Mouse (Mus musculus) urinary bladder, postnatal 36 days (tissue): ENCODE measurements around the gene Lsm14b.

Source experiments
- DNase-seq, 2 experiments: peaks; one replicate each; pipeline ENCODE4 v3.0.0; 2022; ENCODE audit warnings: low spot score in 2 of 2, mixed read lengths in 1 of 2

The Lsm14b gene

GRCm38 (mm10) chr2:180024401-180025098 lies at the start of gene Lsm14b:
Lsm14b (plus strand) TSS chr2:180024987.
- DNase-seq = peak; percentile 97 to 99

GRCm38 (mm10) chr2:179975851-179976250 lies 48.9 kb upstream of the Lsm14b start:
- DNase-seq = no peak

- no peak for DNase-seq
Measured at GRCm38 (mm10) chr2:179976295-179976627, 48.5 kb upstream of the Lsm14b start.

- DNase-seq = peak; percentile 85 to 86
Measured at GRCm38 (mm10) chr2:179976628-179977343, 48.0 kb upstream of the Lsm14b start, which contains the start of gene Taf4. Taf4 (minus strand) TSS chr2:179976646.

- DNase-seq = no peak
Measured at GRCm38 (mm10) chr2:179977344-179978025, 47.3 kb upstream of the Lsm14b start.

- no peak for DNase-seq
Measured at GRCm38 (mm10) chr2:179978250-179978649, 46.5 kb upstream of the Lsm14b start.

- DNase-seq = peak; percentile 50 to 65
Measured at GRCm38 (mm10) chr2:179979836-179980235, 45.0 kb upstream of the Lsm14b start.

GRCm38 (mm10) chr2:179980616-179981015 lies 44.2 kb upstream of the Lsm14b start:
- no peak for DNase-seq

GRCm38 (mm10) chr2:179982715-179983114 lies 42.1 kb upstream of the Lsm14b start:
- DNase-seq = no peak

GRCm38 (mm10) chr2:179984830-179985229 lies 40.0 kb upstream of the Lsm14b start:
- no peak for DNase-seq

- DNase-seq = no peak
Measured at GRCm38 (mm10) chr2:179985695-179986094, 39.1 kb upstream of the Lsm14b start.

- DNase-seq = no peak
Measured at GRCm38 (mm10) chr2:179986437-179987022, 38.3 kb upstream of the Lsm14b start.

GRCm38 (mm10) chr2:179989098-179989497 lies 35.7 kb upstream of the Lsm14b start:
- DNase-seq = no peak

- no peak for DNase-seq
Measured at GRCm38 (mm10) chr2:179993071-179993470, 31.7 kb upstream of the Lsm14b start.

GRCm38 (mm10) chr2:179998431-179998830 lies 26.4 kb upstream of the Lsm14b start:
- DNase-seq = no peak

- no peak for DNase-seq
Measured at GRCm38 (mm10) chr2:180001635-180002034, 23.2 kb upstream of the Lsm14b start.

- no peak for DNase-seq
Measured at GRCm38 (mm10) chr2:180005656-180006351, 19.0 kb upstream of the Lsm14b start.

- no peak for DNase-seq
Measured at GRCm38 (mm10) chr2:180006352-180007017, 18.3 kb upstream of the Lsm14b start.

GRCm38 (mm10) chr2:180010686-180011085 lies 14.1 kb upstream of the Lsm14b start:
- DNase-seq = no peak

GRCm38 (mm10) chr2:180011370-180011769 lies 13.4 kb upstream of the Lsm14b start:
- DNase-seq = no peak

GRCm38 (mm10) chr2:180013686-180014085 lies 11.1 kb upstream of the Lsm14b start:
- no peak for DNase-seq
